Mouse (Mus musculus) kidney, embryonic 14.5 days (tissue): ENCODE data around the gene Nup214. TPM values are rescaled to one million over a fixed set of nuclear protein-coding genes. Genes with fewer than 3 reads are reported as not detected.

ENCODE experiments used
- ATAC-seq: fragments of 200-750 bp; cut with Nextera tagmentation; 2 replicates; pipeline ENCODE4 v1.8.0; 2017; ENCODE audit warnings: moderate number of reproducible peaks, mild to moderate bottlenecking, moderate TSS enrichment, moderate library complexity; ENCODE audit not compliant: low FRiP score, low TSS enrichment
- H3K27ac ChIP-seq: fragments of 300-500 bp; sonication (generic); 2 replicates; pipeline ENCODE4 v1.5.1; 2014; ENCODE audit warnings: low read depth, mild to moderate bottlenecking, low read length, moderate library complexity, mixed read lengths
- H3K27me3 ChIP-seq: fragments of 300-500 bp; sonication (generic); 2 replicates; pipeline ENCODE4 v1.6.1; 2014; ENCODE audit warnings: mild to moderate bottlenecking, low read length; ENCODE audit not compliant: control insufficient read depth, insufficient read depth
- H3K36me3 ChIP-seq: fragments of 300-500 bp; sonication (generic); 2 replicates; pipeline ENCODE4 v1.6.1; 2014; ENCODE audit warnings: low read length, mixed read lengths; ENCODE audit not compliant: control insufficient read depth, insufficient read depth
- H3K4me1 ChIP-seq: fragments of 300-500 bp; sonication (generic); 2 replicates; pipeline ENCODE4 v1.6.1; 2014; ENCODE audit warnings: low read length, mixed read lengths; ENCODE audit not compliant: control insufficient read depth, insufficient read depth
- H3K4me2 ChIP-seq: fragments of 300-500 bp; sonication (generic); replicated peaks from 2 replicates; pipeline ENCODE4 v1.6.1; 2014; ENCODE audit warnings: low read depth, mild to moderate bottlenecking, low read length
- H3K4me3 ChIP-seq: fragments of 300-500 bp; sonication (generic); 2 replicates; pipeline ENCODE4 v1.5.1; 2014; ENCODE audit warnings: mild to moderate bottlenecking, low read length
- H3K9ac ChIP-seq: fragments of 300-500 bp; sonication (generic); 2 replicates; pipeline ENCODE4 v1.6.1; 2014; ENCODE audit warnings: low read depth, mild to moderate bottlenecking, low read length, moderate library complexity
- H3K9me3 ChIP-seq: fragments of 300-500 bp; sonication (generic); 2 replicates; pipeline ENCODE4 v1.6.1; 2016; ENCODE audit warnings: low read length; ENCODE audit not compliant: control insufficient read depth
- WGBS: fragments of 180-500 bp; shearing (Covaris S2); extraction: QIAGEN DNeasy Blood & Tissue Kit; methylation state at CpG from one replicate; pipeline ENCODE4 v1.1.7; 2014; 5-methylcytosine and 5-hydroxymethylcytosine counted together
- polyA plus RNA-seq: library from polyadenylated mRNA; unstranded; fragments of >200 nt; fragmentation: Nextera tagmentation; extraction: Ambion mirVana; gene quantifications from 2 replicates; pipeline ENCODE4 v1.2.1, GENCODE M21; 2014

Nup214 gene
- polyA plus RNA-seq, 1 experiment from 2014 or later = 97.4 TPM

DNA sequence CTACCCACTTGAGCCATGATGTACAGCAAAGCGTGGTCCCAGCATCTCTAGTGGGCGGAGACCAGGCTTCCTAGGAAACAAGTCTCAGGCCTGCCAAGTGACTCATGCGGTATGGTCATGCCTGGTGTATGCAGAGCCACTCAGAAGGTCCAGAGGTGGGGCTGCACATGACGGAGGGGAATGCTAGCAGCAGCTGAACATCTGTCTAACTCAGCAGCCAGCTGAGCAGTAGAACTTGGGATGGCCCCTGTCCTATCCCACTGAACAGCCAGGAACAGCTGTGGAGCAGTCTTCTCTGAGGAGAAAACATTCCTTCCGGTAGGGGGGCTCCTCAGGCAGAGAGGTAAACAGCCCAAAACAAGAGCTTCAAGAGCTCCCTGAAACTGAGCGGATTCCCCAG lies 25.8 kb upstream of the Nup214 start:
- no peak overlapping the region for H3K4me2 ChIP-seq
- no peak overlapping the region for H3K9ac ChIP-seq
- no peak overlapping the region for H3K27ac ChIP-seq
- H3K36me3 ChIP-seq = no peaks in the 10 kb centered on the region
- 77% methylated on average over 6 of the region's 6 CpGs for WGBS
- ATAC-seq = no peak
- H3K4me3 ChIP-seq = no peak overlapping the region
- peaks cover 12% of the 10 kb centered on the region; the same call in 1 of the 2 replicates for H3K4me1 ChIP-seq
- no peaks in the 10 kb centered on the region for H3K27me3 ChIP-seq
- no peaks in the 10 kb centered on the region for H3K9me3 ChIP-seq

DNA sequence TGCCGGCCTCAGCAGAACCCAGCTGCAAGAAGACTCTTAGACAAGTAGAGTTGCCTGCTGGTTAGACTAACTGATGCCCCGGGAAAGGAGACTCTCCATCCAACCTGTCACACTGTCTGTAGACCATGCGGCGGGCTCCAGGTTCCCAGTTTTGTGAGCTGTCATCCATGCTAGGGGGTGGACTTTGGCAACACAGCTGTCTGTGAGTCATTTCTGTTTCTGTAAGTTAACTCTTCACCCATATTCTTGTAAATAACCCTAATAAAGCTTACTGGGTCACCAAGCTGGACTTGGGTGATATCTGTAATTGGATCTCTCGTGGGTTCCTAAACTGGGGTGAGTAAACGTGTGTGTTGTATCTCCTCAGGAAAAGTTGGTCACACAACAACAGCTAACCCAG lies 25.4 kb upstream of the Nup214 start:
- no peak overlapping the region for H3K4me3 ChIP-seq
- no peak overlapping the region for H3K9ac ChIP-seq
- H3K4me1 ChIP-seq = peaks cover 15% of the 10 kb centered on the region
- 70% methylated on average over 6 of the region's 6 CpGs for WGBS
- H3K27me3 ChIP-seq = no peaks in the 10 kb centered on the region
- H3K27ac ChIP-seq = no peak overlapping the region
- no peaks in the 10 kb centered on the region for H3K9me3 ChIP-seq
- H3K36me3 ChIP-seq = no peaks in the 10 kb centered on the region
- no peak for ATAC-seq
- no peak overlapping the region for H3K4me2 ChIP-seq

DNA sequence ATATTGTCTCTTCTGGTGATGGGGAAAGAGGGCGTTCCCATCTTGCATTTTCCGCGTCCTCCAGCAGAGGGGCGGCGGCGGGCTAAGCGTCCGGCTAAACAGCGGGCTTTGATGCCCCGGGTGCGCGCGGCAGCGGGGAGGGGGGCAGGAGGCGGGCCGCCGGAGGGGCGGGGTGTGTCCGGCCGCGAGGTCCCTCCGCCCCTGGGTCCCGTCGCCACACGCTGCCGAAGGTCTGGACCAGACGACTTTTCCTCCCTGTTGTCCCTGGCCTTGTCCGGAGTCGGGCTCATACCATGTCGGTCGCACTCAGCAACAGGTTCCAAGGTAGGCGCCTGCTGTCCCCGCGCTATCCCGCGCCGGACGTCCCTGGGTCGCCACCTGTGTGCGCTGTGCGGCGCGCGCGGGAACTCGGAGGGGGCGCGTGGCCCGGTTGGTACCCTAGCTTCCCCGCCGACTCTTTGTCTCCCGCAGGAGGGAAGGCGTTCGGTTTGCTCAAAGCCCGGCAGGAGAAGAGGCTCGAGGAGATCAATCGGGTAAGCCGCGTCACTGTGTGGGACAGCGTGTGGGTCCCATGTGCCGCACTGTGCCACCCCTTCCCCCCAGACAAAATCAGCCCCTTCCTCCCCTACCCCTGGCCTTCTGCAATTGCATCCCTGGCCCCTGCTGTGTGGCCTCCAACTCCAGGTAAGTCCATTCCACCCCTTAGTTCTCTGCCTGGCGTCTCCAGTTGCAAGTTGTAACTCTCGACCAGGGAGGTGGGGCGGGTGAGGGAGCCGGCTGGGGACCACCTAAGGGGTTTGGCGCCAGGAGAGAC lies 24.0 kb upstream of the Nup214 start, which contains the start of gene Aif1l:
Gene Aif1l (plus strand): TSS at position 82 of the 814 bp plus-strand sequence.
- peaks cover 27% of the 10 kb centered on the region for H3K4me1 ChIP-seq

DNA sequence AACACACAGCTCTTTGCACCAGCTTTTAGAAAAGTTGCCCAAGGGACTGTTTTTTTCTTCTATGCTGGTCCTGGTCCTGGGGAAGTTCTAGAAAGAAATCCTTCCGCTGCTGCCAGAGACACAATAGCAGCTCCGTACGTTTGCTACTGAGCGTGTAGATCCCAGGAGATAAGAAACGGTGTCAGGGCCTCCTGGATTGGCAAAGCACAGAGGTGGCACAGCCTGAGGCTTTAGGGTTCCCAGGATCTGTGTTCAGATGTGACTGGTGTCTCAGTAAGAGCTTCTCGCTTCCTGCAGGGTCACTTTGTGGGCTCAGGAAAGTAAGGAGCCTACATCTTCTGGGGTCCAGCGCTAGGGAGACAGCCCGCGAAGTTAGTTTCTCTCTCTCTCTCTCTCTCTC lies 23.3 kb upstream of the Nup214 start:
- Histone ChIP-seq H3K27me3 (no peaks in the 10 kb centered on the region), H3K27ac (no peak overlapping the region), H3K4me3 (peak overlapping the region; percentile 78), H3K9me3 (no peaks in the 10 kb centered on the region), H3K4me2 (peak overlapping the region; percentile 95), H3K4me1 (peaks cover 27% of the 10 kb centered on the region), H3K36me3 (no peaks in the 10 kb centered on the region), H3K9ac (peak overlapping the region; percentile 65; the same call in 1 of the 2 replicates)
- no peak for ATAC-seq
- 23% methylated on average over 9 of the region's 9 CpGs for WGBS

More for the DNA sequence above, 24.0 kb upstream of the Nup214 start, which contains the start of gene Aif1l:
- Histone ChIP-seq H3K9ac (peak within 1 kb of the TSS; percentile 65), H3K4me2 (peak within 1 kb of the TSS; percentile 95), H3K27ac (peak within 1 kb of the TSS; percentile 42; the same call in 1 of the 2 replicates), H3K4me3 (peak within 1 kb of the TSS; percentile 78), H3K36me3 (no peaks in the 10 kb centered on the region), H3K9me3 (no peaks in the 10 kb centered on the region), H3K27me3 (no peaks in the 10 kb centered on the region)
- WGBS = under 1% methylated on average over 50 of the region's 66 CpGs
- ATAC-seq = peak; percentile 78

DNA sequence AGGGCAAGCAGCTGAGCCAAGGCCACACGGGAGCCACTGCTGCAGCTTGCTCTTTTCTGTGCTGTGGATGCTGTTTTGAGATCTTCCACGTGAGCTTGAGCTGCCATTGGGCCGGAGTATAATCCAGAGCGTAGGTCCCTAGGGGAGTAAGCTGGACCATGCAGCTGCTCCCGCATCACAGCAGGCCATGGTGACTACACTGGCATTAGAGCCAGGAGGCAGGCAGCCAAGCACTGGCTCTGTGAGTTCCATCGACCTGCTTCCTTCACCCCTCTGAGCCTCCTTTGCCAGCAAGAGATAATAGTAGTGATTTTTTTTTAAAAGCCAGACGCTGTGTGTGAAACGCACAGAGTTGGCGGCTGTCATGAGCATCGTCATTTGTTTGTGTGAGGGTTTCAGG lies 22.0 kb upstream of the Nup214 start:
- Histone ChIP-seq H3K27me3 (no peaks in the 10 kb centered on the region), H3K4me2 (no peak overlapping the region), H3K4me1 (peaks cover 27% of the 10 kb centered on the region), H3K9me3 (no peaks in the 10 kb centered on the region), H3K27ac (no peak overlapping the region), H3K4me3 (no peak overlapping the region), H3K9ac (no peak overlapping the region), H3K36me3 (no peaks in the 10 kb centered on the region; the same call in 1 of the 2 replicates)
- WGBS = 92% methylated on average over 10 of the region's 10 CpGs
- no peak for ATAC-seq

DNA sequence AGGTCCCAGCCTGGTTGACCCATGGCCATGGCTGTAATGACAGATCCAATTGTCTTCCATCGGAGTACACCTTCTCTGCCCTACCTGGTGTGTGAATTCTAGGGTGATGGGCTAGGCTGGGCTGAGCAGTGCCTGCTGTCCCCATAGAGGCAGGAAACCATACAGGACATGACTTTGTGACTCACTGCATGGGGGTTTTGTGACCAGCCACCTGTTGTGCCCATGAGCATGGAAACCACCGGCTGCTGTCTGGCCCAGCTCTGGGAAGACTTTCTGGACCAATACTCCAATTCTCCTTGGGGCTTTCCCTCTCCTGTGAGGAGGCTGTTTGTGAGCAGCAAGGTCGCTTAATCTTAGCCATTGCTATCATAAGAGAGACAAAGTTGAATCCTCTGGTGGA lies 21.5 kb upstream of the Nup214 start:
- Histone ChIP-seq H3K27me3 (no peaks in the 10 kb centered on the region), H3K9ac (no peak overlapping the region), H3K4me2 (no peak overlapping the region), H3K36me3 (no peaks in the 10 kb centered on the region; the same call in 1 of the 2 replicates), H3K4me3 (no peak overlapping the region), H3K4me1 (peaks cover 27% of the 10 kb centered on the region), H3K27ac (no peak overlapping the region), H3K9me3 (no peaks in the 10 kb centered on the region)
- 87% methylated on average over 3 of the region's 3 CpGs for WGBS
- no peak for ATAC-seq

DNA sequence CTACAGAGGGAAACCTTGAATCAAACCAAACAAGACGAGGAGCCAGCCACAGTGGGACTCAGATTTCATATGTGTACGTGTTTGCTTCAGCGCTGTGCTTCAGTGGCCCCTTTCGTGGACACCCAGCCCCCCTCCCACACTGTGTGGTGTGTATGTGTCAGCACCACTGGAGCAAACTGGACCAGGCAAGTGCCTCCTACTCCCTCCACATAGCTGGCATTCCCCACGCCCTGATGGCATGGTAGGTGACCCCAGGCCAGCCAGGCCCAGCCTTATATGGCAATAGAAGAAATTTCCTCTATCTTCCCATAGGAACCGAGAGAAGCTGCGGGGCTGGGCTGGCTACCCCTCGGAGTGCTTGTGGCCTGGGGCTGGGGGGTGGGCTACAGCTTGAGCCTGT lies 20.5 kb upstream of the Nup214 start:
- 53% methylated on average over 8 of the region's 8 CpGs for WGBS
- Histone ChIP-seq H3K4me1 (peaks cover 27% of the 10 kb centered on the region), H3K27me3 (no peaks in the 10 kb centered on the region), H3K4me2 (no peak overlapping the region), H3K9ac (no peak overlapping the region; the same call in 1 of the 2 replicates), H3K36me3 (no peaks in the 10 kb centered on the region; the same call in 1 of the 2 replicates), H3K9me3 (no peaks in the 10 kb centered on the region), H3K4me3 (no peak overlapping the region), H3K27ac (peak overlapping the region; percentile 68; the same call in 1 of the 2 replicates)
- ATAC-seq = no peak

DNA sequence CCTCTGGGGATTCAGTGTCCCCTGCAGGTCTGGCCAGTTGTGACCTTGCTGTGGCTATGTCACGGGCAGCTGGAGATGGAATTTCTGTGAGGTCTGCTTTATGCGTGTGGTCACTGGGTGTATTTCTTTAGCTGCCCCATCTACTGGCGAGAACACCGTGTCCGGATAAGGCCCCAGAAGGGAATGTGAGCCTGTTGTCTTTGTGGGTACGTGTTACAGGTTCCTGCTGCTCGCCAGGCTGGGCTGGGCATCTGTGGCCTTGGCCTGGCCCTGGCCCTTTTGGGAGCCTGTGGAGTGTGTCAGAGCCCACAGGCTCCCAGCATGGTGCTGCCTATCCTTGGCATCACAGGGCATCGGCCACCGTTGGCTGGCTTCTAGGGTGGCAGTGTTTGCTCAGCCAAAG lies 19.5 kb upstream of the Nup214 start:
- H3K4me1 ChIP-seq = peaks cover 31% of the 10 kb centered on the region
- H3K27ac ChIP-seq = peak overlapping the region; percentile 68; the same call in 1 of the 2 replicates
- ATAC-seq = no peak

DNA sequence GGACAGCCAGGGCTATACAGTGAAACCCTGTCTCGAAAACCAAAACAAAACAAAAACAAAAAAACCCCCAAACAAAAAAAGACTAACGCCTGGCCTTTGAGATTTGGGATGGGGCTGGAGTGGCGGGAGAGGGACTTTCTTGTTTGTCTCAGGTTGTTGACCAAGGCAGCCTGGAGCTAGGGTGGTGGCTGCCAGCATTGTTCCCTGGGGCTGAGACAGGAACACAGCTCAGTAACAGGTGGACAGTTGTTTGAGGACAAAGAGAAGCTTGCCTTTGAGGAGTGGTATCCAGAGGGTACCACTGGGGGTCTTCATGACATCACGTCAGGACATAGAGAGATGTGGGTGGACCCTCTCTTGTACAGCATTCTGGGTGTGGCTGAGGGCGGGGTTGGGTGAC lies 18.6 kb upstream of the Nup214 start:
- Histone ChIP-seq H3K4me1 (peaks cover 38% of the 10 kb centered on the region), H3K9me3 (no peaks in the 10 kb centered on the region), H3K4me2 (no peak overlapping the region), H3K36me3 (no peaks in the 10 kb centered on the region; the same call in 1 of the 2 replicates), H3K9ac (no peak overlapping the region), H3K27ac (no peak overlapping the region), H3K27me3 (no peaks in the 10 kb centered on the region), H3K4me3 (no peak overlapping the region)
- WGBS = 88% methylated on average over 5 of the region's 5 CpGs
- no peak for ATAC-seq

More for the DNA sequence above, 19.5 kb upstream of the Nup214 start:
- H3K36me3 ChIP-seq = no peaks in the 10 kb centered on the region; the same call in 1 of the 2 replicates
- H3K9ac ChIP-seq = 0 out of 2 replicates have a peak overlapping the region, but pooled peaks have one; percentile 18
- WGBS = 54% methylated on average over 9 of the region's 9 CpGs
- H3K4me2 ChIP-seq = no peak overlapping the region
- no peaks in the 10 kb centered on the region for H3K9me3 ChIP-seq
- no peaks in the 10 kb centered on the region for H3K27me3 ChIP-seq
- no peak overlapping the region for H3K4me3 ChIP-seq
